Mouse (Mus musculus) midbrain, embryonic 11.5 days (tissue): Measurements from ENCODE around the gene Wdfy2. TPM values are rescaled to one million over a fixed set of nuclear protein-coding genes. Genes with fewer than 3 reads are reported as not detected.

Experiments
- ATAC-seq: fragments of 200-750 bp; cut with Nextera tagmentation; 2 replicates; pipeline ENCODE4 v1.8.0; 2017; ENCODE audit warnings: moderate TSS enrichment, moderate library complexity; ENCODE audit not compliant: low FRiP score
- DNase-seq: peaks from one replicate; pipeline ENCODE4 v3.0.0; 2015; ENCODE audit warnings: low spot score; ENCODE audit errors: missing footprints
- H3K27ac ChIP-seq: fragments of 300-500 bp; sonication (generic); 2 replicates; pipeline ENCODE4 v1.5.1; 2014; ENCODE audit warnings: low read depth, low read length
- H3K27me3 ChIP-seq: fragments of 300-500 bp; sonication (generic); 2 replicates; pipeline ENCODE4 v1.6.1; 2014; ENCODE audit warnings: mild to moderate bottlenecking, low read length, moderate library complexity, mixed read lengths; ENCODE audit not compliant: control insufficient read depth, insufficient read depth
- H3K36me3 ChIP-seq: fragments of 300-500 bp; sonication (generic); 2 replicates; pipeline ENCODE4 v1.6.1; 2014; ENCODE audit warnings: mild to moderate bottlenecking, low read length, moderate library complexity, mixed read lengths; ENCODE audit not compliant: control insufficient read depth, insufficient read depth
- H3K4me1 ChIP-seq: fragments of 300-500 bp; sonication (generic); 2 replicates; pipeline ENCODE4 v1.6.1; 2014; ENCODE audit warnings: low read length; ENCODE audit not compliant: control insufficient read depth, insufficient read depth
- H3K4me2 ChIP-seq: fragments of 300-500 bp; sonication (generic); 2 replicates; pipeline ENCODE4 v1.6.1; 2014; ENCODE audit warnings: mild to moderate bottlenecking, moderate library complexity
- H3K4me3 ChIP-seq: fragments of 300-500 bp; sonication (generic); 2 replicates; pipeline ENCODE4 v1.5.1; 2014; ENCODE audit warnings: low read depth, low read length
- H3K9ac ChIP-seq: fragments of 300-500 bp; sonication (generic); 2 replicates; pipeline ENCODE4 v1.6.1; 2014; ENCODE audit warnings: low read length
- H3K9me3 ChIP-seq: fragments of 300-500 bp; sonication (generic); 2 replicates; pipeline ENCODE4 v1.6.1; 2016; ENCODE audit warnings: low read length; ENCODE audit not compliant: control insufficient read depth
- WGBS: fragments of 180-500 bp; shearing (Covaris S2); extraction: QIAGEN DNeasy Blood & Tissue Kit; methylation state at CpG from one replicate; pipeline ENCODE4 v1.1.7; 2014; 5-methylcytosine and 5-hydroxymethylcytosine counted together
- microRNA-seq: library from miRNA; unstranded; fragments of <30 nt; microRNA quantifications from one replicate; pipeline ENCODE4, GENCODE M21; 2017
- polyA plus RNA-seq: library from polyadenylated mRNA; unstranded; fragments of >200 nt; fragmentation: Nextera tagmentation; extraction: Ambion mirVana; gene quantifications from 2 replicates; pipeline ENCODE4 v1.2.1, GENCODE M21; 2014

Gene Wdfy2
- polyA plus RNA-seq, 1 experiment from 2014 or later: 15.9 TPM

DNA sequence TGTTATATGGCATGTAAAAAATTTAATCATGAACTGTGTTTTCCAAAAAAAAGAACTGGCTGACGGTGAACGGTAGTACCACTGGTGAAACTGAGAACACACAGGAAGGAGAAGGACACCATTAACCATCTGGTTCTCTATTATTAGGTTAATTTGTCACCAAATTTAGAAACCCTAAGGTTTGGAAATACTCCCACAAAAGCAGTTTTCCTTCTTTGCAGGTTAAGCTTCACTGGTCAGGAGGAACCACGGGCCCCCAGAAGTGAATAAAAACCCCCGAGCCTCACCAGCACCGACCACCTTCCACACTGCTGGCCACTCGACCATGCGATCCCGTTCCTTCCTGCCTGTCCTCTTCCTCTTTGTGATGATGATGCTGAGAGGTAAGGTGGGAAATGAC is 160.3 kb downstream of the Wdfy2 start, which contains the start of gene Defb47:
Gene Defb47 (plus strand): TSS at position 301 of the 400 bp plus-strand sequence.
- Histone ChIP-seq H3K9me3 (no peaks in the 10 kb centered on the region), H3K4me1 (no peaks in the 10 kb centered on the region), H3K9ac (no peak within 1 kb of the TSS), H3K36me3 (no peaks in the 10 kb centered on the region), H3K4me3 (no peak within 1 kb of the TSS), H3K27ac (no peak within 1 kb of the TSS), H3K4me2 (no peak within 1 kb of the TSS), H3K27me3 (no peaks in the 10 kb centered on the region)
- ATAC-seq (no peak), DNase-seq (peak; percentile 26)
- WGBS: 84% methylated on average over 8 of the region's 8 CpGs

DNA sequence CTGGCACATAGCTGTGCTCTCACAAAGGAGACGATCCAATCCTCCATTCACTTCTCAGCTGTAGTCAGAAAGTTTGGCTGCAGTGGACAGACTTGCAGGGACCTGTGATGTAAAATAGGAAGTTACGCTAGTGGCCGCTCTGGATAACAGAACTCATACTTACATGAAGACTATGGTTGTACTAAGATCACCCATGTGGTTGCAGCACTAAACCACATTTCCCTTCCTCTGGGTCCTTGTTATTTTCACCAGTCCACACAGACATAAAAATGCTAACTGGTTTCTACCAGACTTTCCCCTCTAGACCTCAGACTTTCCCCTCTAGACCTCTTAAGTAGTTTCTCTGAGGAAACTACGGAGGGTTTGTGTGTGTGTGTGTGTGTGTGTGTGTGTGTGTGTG is 161.5 kb downstream of the Wdfy2 start:
- WGBS: 82% methylated on average over 4 of the region's 4 CpGs
- Histone ChIP-seq H3K4me3 (no peak overlapping the region), H3K9me3 (no peaks in the 10 kb centered on the region), H3K9ac (no peak overlapping the region), H3K4me2 (no peak overlapping the region), H3K4me1 (no peaks in the 10 kb centered on the region), H3K36me3 (no peaks in the 10 kb centered on the region), H3K27ac (no peak overlapping the region), H3K27me3 (no peaks in the 10 kb centered on the region)
- no peak for ATAC-seq
- DNase-seq: peak; percentile 2

DNA sequence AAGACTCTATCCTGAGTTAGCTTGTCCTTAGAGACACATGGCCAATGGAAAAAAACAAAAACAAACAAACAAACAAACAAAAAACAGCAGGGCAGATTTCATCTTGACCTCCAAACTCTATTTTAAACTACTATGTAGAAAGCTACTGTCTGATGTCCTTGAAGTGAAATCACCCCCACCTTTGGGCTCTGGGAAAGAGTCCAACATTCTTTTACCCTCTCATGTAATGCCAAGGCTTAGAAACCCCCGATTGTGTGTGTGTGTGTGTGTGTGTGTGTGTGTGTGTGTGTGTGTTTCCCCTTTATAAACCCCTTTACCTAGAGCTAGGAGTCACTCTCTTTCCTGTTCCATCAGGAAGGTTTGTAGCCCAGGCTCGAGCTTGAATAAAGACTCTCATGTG is 165.1 kb downstream of the Wdfy2 start:
- H3K36me3 ChIP-seq: no peaks in the 10 kb centered on the region
- 81% methylated on average over 2 of the region's 2 CpGs for WGBS

More for the DNA sequence above, 165.1 kb downstream of the Wdfy2 start:
- no peaks in the 10 kb centered on the region for H3K9me3 ChIP-seq
- DNase-seq (peak; percentile 12), ATAC-seq (no peak)
- H3K4me3 ChIP-seq: no peak overlapping the region
- no peak overlapping the region for H3K9ac ChIP-seq
- no peaks in the 10 kb centered on the region for H3K4me1 ChIP-seq
- no peaks in the 10 kb centered on the region for H3K27me3 ChIP-seq
- H3K27ac ChIP-seq: no peak overlapping the region
- H3K4me2 ChIP-seq: no peak overlapping the region

Small RNA genes lying within 50 kb of the gene (microRNA-seq; reads per million reads assigned to microRNA genes)
- gene Mir6541: not detected
- 3.0 reads per million, percentile 13 among the genes with 10 or more reads in this experiment for gene Mir8098

Other genes starting within 250 kb of the Wdfy2 start
- gene Serpine3, start 174.0 kb upstream of the Wdfy2 start, polyA plus RNA-seq: not detected in 2 replicates
- gene Ints6, start 76.5 kb upstream of the Wdfy2 start, polyA plus RNA-seq: 26.9 and 31.4 TPM in 2 replicates
- not detected in 2 replicates for gene Defb48, start 146.8 kb downstream of the Wdfy2 start, polyA plus RNA-seq
- gene Defb47, start 160.4 kb downstream of the Wdfy2 start, polyA plus RNA-seq: not detected in 2 replicates
- not detected in 2 replicates for gene Defb43, start 174.1 kb downstream of the Wdfy2 start, polyA plus RNA-seq
- not detected in 2 replicates for gene Defb42, start 209.3 kb downstream of the Wdfy2 start, polyA plus RNA-seq
- not detected in 2 replicates for gene Defb30, start 212.3 kb downstream of the Wdfy2 start, polyA plus RNA-seq